Mouse (Mus musculus) spleen, adult 2 months (tissue): ENCODE measurements around the gene Gm49336. TPM values are rescaled to one million over a fixed set of nuclear protein-coding genes. Genes with fewer than 3 reads are reported as not detected.

Experiments used
- DNase-seq, 2 experiments: peaks; one replicate each; pipeline versions ENCODE4 v3.0.0 to v3.0.0-alpha.2; 2012 to 2021; ENCODE audit warnings: low spot score in 2 of 2, low read depth in 1 of 2
- H3K27ac ChIP-seq: fragments of 200-500 bp; 2 replicates; pipeline ENCODE4 v1.5.1; 2012; ENCODE audit warnings: low read length, inconsistent platforms; ENCODE audit not compliant: insufficient read depth
- H3K27me3 ChIP-seq: fragments of 200-500 bp; 2 replicates; pipeline ENCODE4 v1.6.1; 2012; ENCODE audit warnings: mild to moderate bottlenecking, moderate library complexity, low read length, inconsistent platforms; ENCODE audit not compliant: control insufficient read depth, insufficient read depth
- H3K36me3 ChIP-seq: fragments of 200-500 bp; 2 replicates; pipeline ENCODE4 v1.6.1; 2012; ENCODE audit warnings: mild to moderate bottlenecking, low read length, inconsistent platforms; ENCODE audit not compliant: control insufficient read depth, insufficient read depth
- H3K4me1 ChIP-seq: fragments of 200-500 bp; 2 replicates; pipeline ENCODE4 v1.6.1; 2011; ENCODE audit warnings: inconsistent platforms; ENCODE audit not compliant: control insufficient read depth, insufficient read depth, insufficient read length
- H3K4me3 ChIP-seq: fragments of 200-500 bp; 2 replicates; pipeline ENCODE4 v1.5.1; 2011; ENCODE audit warnings: mild to moderate bottlenecking, inconsistent platforms; ENCODE audit not compliant: insufficient read depth, insufficient read length; ENCODE audit errors: extremely low read depth
- CTCF ChIP-seq: fragments of 200-500 bp; IDR thresholded peaks from 2 replicates; pipeline ENCODE4 v1.5.1; 2011; ENCODE audit warnings: mild to moderate bottlenecking, inconsistent platforms; ENCODE audit not compliant: insufficient read depth, insufficient read length, insufficient replicate concordance; ENCODE audit errors: extremely low read depth
- POLR2A ChIP-seq: fragments of 200-500 bp; IDR thresholded peaks from 2 replicates; pipeline ENCODE4 v1.6.1; 2011; ENCODE audit warnings: low read depth, low read length, inconsistent platforms
- WGBS: fragments of 180-500 bp; shearing (Covaris S2); methylation state at CpG from one replicate; pipeline ENCODE4 v1.1.7; 2018; 5-methylcytosine and 5-hydroxymethylcytosine counted together
- polyA plus RNA-seq: library from polyadenylated mRNA; depleted of rRNA; stranded (reverse); fragments of >200 nt; gene quantifications from 2 replicates; pipeline ENCODE4 v1.2.3, GENCODE M21; 2012

Gm49336 gene
- polyA plus RNA-seq, 1 experiment = 11.9 TPM

DNA sequence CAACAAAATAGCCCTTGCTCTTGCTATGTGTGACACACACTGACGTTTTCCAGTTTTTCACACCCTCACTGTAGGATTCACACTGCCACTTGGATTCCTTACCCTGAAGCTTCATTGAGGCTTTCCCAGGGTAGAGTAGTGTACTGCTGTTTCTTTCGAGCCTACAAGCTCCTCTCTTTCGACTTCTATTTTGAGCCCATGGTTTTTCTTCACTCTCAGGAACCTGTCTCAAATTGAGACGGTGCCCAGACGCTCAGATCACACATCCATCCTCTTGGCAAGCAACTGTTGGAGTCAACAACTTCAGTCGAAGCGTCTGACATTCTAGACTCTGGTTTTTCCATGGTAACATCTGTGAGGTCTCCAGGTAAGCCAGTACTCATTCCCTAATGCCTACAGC, 54.4 kb downstream of the Gm49336 start, which contains the start of gene Atp8a2:
Atp8a2 (minus strand) TSS at position 296 of the 400 bp plus-strand sequence.
- H3K4me3 ChIP-seq = no peak within 1 kb of the TSS
- no peaks in the 10 kb centered on the region for H3K36me3 ChIP-seq
- WGBS = 82% methylated on average over 7 of the region's 7 CpGs
- H3K27me3 ChIP-seq = no peaks in the 10 kb centered on the region
- H3K4me1 ChIP-seq = no peaks in the 10 kb centered on the region
- no peak for DNase-seq
- TF ChIP-seq CTCF = no peak
- no peak for TF ChIP-seq POLR2A
- no peak within 1 kb of the TSS for H3K27ac ChIP-seq

DNA sequence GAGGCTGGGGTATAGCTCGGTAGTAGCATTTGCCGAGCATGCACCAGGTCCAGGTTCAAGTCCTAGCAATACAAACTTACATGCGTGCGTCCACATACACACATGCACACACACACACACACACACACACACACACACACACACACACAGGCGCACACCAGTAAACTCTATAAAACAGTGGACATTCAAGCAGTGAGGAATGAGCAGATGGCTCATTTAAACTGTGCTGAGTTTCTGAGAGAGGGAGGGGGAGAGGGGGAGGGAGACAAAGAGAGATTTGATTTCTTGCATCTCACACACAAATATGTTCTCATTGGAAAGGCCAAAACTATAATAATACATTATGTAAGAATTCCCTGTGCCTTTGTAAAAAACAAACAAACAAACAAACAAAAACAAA, 55.3 kb downstream of the Gm49336 start:
- Histone ChIP-seq H3K27ac (no peak overlapping the region), H3K36me3 (no peaks in the 10 kb centered on the region), H3K4me1 (no peaks in the 10 kb centered on the region), H3K27me3 (no peaks in the 10 kb centered on the region), H3K4me3 (no peak overlapping the region)
- no peak for DNase-seq
- TF ChIP-seq CTCF = no peak
- no peak for TF ChIP-seq POLR2A
- 92% methylated on average over 5 of the region's 5 CpGs for WGBS

DNA sequence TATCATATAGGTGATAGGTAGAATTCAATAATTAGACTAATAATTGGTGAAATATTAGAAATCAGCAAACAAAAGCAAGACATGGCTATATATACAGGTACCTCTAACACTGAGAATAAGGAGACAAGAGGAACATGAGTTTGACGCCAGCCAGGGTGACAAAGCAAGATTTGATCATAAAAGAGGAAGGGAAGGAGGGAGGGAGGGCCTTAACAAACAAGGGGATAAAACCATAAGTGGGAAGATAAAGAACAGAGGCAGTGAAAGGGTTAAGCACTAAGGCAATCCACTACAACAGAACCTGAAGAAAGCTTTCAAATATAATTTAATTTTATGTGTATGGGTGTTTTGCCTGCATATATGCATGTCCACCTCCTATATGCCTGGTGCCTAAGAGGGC, 56.7 kb downstream of the Gm49336 start:
- WGBS = 56% methylated on average over 1 of the region's 1 CpGs
- Histone ChIP-seq H3K36me3 (no peaks in the 10 kb centered on the region), H3K4me1 (no peaks in the 10 kb centered on the region), H3K27me3 (no peaks in the 10 kb centered on the region), H3K27ac (no peak overlapping the region), H3K4me3 (no peak overlapping the region)
- no peak for TF ChIP-seq CTCF
- TF ChIP-seq POLR2A = no peak
- DNase-seq = no peak

DNA sequence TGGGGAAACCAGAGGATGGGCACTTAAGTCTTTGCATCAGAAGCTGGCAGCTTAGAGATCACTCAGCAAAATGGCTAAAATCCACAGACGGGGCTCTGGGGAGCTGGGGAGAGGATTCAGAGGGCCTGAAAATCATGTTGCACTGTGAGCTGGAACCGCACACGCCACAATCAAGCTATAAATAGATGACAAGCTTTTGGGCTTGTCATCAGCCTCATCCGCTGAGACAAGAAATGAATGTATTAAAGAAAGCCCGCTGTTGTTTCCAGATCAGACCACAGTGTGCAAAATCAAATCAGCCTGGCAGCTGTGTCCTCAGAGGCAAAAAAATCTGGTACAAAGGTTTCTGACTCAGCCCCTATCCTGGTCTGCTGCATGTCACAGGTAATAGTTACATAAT, 61.5 kb downstream of the Gm49336 start:
- no peak for TF ChIP-seq CTCF
- TF ChIP-seq POLR2A = no peak

GRCm38 (mm10) chr14:60188201-60188825, 63.0 kb downstream of the Gm49336 start:
- no peak for DNase-seq
- 80% methylated on average over 5 of the region's 5 CpGs for WGBS
- no peak for TF ChIP-seq CTCF
- no peak for TF ChIP-seq POLR2A
- no peaks in the 10 kb centered on the region for H3K27me3 ChIP-seq
- no peak overlapping the region for H3K27ac ChIP-seq
- H3K4me3 ChIP-seq = no peak overlapping the region
- no peaks in the 10 kb centered on the region for H3K36me3 ChIP-seq
- H3K4me1 ChIP-seq = no peaks in the 10 kb centered on the region

More for the DNA sequence above, 61.5 kb downstream of the Gm49336 start:
- no peak overlapping the region for H3K4me3 ChIP-seq
- H3K27me3 ChIP-seq = no peaks in the 10 kb centered on the region
- no peak overlapping the region for H3K27ac ChIP-seq
- DNase-seq = no peak
- no peaks in the 10 kb centered on the region for H3K36me3 ChIP-seq
- H3K4me1 ChIP-seq = no peaks in the 10 kb centered on the region
- WGBS = 60% methylated on average over 5 of the region's 5 CpGs

GRCm38 (mm10) chr14:60181306-60181705, 70.0 kb downstream of the Gm49336 start:
- no peaks in the 10 kb centered on the region for H3K36me3 ChIP-seq
- H3K27ac ChIP-seq = no peak overlapping the region
- no peak overlapping the region for H3K4me3 ChIP-seq
- TF ChIP-seq CTCF (no peak), POLR2A (no peak)
- DNase-seq = no peak
- 90% methylated on average over 2 of the region's 2 CpGs for WGBS
- peaks cover 9% of the 10 kb centered on the region for H3K27me3 ChIP-seq
- peaks cover 4% of the 10 kb centered on the region; the same call in 1 of the 2 replicates for H3K4me1 ChIP-seq

DNA sequence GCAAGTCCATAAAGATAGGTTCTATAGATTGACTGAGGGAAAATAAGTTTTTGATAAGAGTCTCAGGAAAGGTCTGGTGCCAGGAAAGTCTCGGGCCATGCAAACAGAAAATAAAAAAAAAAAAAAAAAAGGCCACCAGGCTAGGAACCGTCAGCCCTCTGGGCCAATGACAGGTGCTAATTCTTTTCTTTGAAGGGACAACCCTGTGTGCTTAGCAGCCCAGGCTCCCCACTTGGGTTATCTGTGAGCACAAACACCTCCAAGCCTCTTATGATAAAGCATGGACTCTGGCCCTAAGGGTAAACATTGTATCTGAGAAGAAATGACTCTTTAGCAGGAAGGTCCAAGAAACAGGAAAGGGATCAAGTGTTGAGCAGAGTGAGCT, 72.7 kb downstream of the Gm49336 start:
- H3K4me1 ChIP-seq = peaks cover 4% of the 10 kb centered on the region; the same call in 1 of the 2 replicates
- peaks cover 11% of the 10 kb centered on the region for H3K27me3 ChIP-seq
- DNase-seq = no peak
- no peak overlapping the region for H3K27ac ChIP-seq
- TF ChIP-seq POLR2A (no peak), CTCF (no peak)
- 32% methylated on average over 2 of the region's 2 CpGs for WGBS
- H3K36me3 ChIP-seq = no peaks in the 10 kb centered on the region
- H3K4me3 ChIP-seq = no peak overlapping the region
